Mouse (Mus musculus) midbrain, embryonic 12.5 days (tissue): ENCODE measurements around the gene Fasn. TPM values are rescaled to one million over a fixed set of nuclear protein-coding genes. Genes with fewer than 3 reads are reported as not detected.
"Not testable (repeated sequence)": the region's sequence is repeated elsewhere in the genome, so short reads cannot be mapped to it uniquely, and the experiment has no call there.

Experiments
- ATAC-seq: fragments of 200-750 bp; cut with Nextera tagmentation; 2 replicates; pipeline ENCODE4 v1.8.0; 2017; ENCODE audit warnings: low read depth, moderate TSS enrichment, moderate library complexity; ENCODE audit not compliant: low FRiP score
- H3K27ac ChIP-seq: fragments of 300-500 bp; sonication (generic); replicated peaks from 2 replicates; pipeline ENCODE4 v1.5.1; 2016; ENCODE audit warnings: mild to moderate bottlenecking
- H3K27me3 ChIP-seq: fragments of 300-500 bp; sonication (generic); 2 replicates; pipeline ENCODE4 v1.6.1; 2016; ENCODE audit warnings: mild to moderate bottlenecking
- H3K36me3 ChIP-seq: fragments of 300-500 bp; sonication (generic); 2 replicates; pipeline ENCODE4 v1.6.1; 2016
- H3K4me1 ChIP-seq: fragments of 300-500 bp; sonication (generic); 2 replicates; pipeline ENCODE4 v1.6.1; 2016
- H3K4me2 ChIP-seq: fragments of 300-500 bp; sonication (generic); replicated peaks from 2 replicates; pipeline ENCODE4 v1.6.1; 2016; ENCODE audit warnings: mild to moderate bottlenecking, moderate library complexity
- H3K4me3 ChIP-seq: fragments of 300-500 bp; sonication (generic); 2 replicates; pipeline ENCODE4 v1.5.1; 2016; ENCODE audit warnings: mild to moderate bottlenecking
- H3K9ac ChIP-seq: fragments of 300-500 bp; sonication (generic); replicated peaks from 2 replicates; pipeline ENCODE4 v1.6.1; 2016; ENCODE audit warnings: mild to moderate bottlenecking, moderate library complexity
- H3K9me3 ChIP-seq: fragments of 300-500 bp; sonication (generic); 2 replicates; pipeline ENCODE4 v1.6.1; 2016; ENCODE audit warnings: mild to moderate bottlenecking
- WGBS: fragments of 180-500 bp; shearing (Covaris S2); methylation state at CpG from one replicate; pipeline ENCODE4 v1.1.7; 2016; 5-methylcytosine and 5-hydroxymethylcytosine counted together
- polyA plus RNA-seq: library from polyadenylated mRNA; unstranded; fragments of >200 nt; fragmentation: Nextera tagmentation; extraction: Ambion mirVana; gene quantifications from 2 replicates; pipeline ENCODE4 v1.2.1, GENCODE M21; 2016

Fasn gene
- polyA plus RNA-seq, 1 experiment from 2014 or later = 140 TPM

DNA sequence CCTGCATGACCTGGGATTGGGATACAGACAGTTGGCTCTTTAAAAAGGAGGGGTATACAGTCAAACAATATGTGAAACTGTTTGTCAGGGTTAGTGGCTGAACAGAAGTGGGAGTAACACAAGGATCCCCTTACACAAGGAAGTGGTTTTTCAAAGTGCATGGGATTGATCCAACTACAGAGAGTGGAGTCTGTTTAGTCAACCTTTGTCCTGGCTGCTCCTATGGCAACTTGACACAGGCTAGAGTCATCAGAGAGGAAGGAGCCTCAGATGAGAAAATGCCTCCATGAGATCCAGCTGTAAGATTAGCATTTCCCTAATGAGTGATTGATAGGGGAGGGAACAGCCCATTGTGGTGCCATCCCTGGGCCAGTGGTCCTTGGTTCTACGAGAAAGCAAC, 56.1 kb downstream of the Fasn start:
- no peak for ATAC-seq
- no peaks in the 10 kb centered on the region for H3K36me3 ChIP-seq
- H3K9ac ChIP-seq = no peak overlapping the region
- peaks cover 5% of the 10 kb centered on the region for H3K27me3 ChIP-seq
- no peaks in the 10 kb centered on the region for H3K4me1 ChIP-seq
- 63% methylated on average over 1 of the region's 1 CpGs for WGBS
- H3K27ac ChIP-seq = no peak overlapping the region
- H3K4me2 ChIP-seq = no peak overlapping the region
- no peak overlapping the region for H3K4me3 ChIP-seq
- no peaks in the 10 kb centered on the region for H3K9me3 ChIP-seq

DNA sequence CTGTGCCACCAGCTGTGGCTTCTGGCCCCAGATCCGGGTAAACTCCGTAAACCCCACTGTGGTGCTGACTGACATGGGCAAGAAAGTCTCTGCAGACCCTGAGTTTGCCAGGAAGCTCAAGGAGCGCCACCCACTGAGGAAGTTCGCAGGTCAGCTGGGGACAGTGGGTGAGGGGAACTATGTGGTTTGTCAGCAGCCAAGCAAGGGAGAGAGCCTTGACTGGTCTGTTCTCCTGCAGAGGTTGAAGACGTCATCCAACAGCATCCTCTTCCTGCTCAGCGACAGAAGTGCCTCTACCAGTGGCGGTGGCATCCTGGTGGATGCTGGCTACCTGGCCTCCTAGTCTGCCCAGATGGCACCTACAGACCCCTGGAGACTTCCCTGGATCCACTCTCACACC, 57.3 kb downstream of the Fasn start:
- H3K4me2 ChIP-seq, H3K9ac ChIP-seq, H3K4me1 ChIP-seq, H3K4me3 ChIP-seq, ATAC-seq, H3K9me3 ChIP-seq, H3K36me3 ChIP-seq, H3K27ac ChIP-seq: not testable (repeated sequence)
- WGBS = 82% methylated on average over 5 of the region's 7 CpGs
- H3K27me3 ChIP-seq = peaks cover 15% of the 10 kb centered on the region

DNA sequence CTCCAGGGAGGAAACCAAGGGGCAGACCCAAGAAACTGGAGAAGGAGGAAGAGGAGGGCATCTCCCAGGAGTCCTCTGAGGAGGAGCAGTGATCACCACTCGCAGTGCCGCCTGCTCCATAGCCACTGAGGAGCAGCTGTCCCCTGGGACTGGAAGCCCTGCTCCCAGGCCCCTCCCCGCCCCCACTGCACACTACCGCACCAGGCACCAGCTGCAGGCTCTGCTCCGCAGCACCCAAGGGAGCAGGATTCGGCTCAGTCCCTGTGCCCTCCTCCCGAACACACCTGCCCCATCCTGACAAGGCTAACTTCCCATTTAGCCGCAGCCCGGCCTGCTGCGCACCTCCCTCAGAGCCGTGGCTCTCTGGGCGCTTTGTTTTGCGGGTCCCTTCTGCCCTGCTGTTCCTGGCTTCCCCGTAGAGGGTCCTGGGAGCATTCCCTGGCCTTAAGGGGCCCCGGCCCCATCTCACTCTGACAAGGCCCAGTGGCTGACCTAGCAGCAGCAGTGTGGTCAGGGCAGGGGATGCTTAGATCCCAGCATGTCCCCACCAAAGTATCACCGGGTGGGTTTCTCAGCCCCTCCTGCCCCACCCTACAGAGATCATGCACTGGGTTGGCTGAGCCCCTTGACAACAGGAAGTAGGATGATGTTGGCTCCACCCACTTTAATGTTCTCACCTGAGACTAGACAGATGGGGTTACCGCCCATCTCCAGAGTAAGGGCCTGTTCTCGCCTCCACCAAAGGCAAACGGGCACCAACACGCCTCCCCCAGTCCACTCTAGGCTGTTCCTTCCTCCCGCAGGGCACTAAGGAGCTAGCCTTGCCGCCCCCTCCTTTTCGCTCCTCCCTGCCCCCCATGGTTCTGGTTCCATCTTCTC, 61.0 kb downstream of the Fasn start:
- H3K4me3 ChIP-seq, H3K4me1 ChIP-seq, H3K27ac ChIP-seq, H3K36me3 ChIP-seq, H3K9me3 ChIP-seq, H3K9ac ChIP-seq, ATAC-seq: not testable (repeated sequence)
- Histone ChIP-seq H3K27me3 (peaks cover 20% of the 10 kb centered on the region), H3K4me2 (peak overlapping the region; percentile 26; the same call in 1 of the 2 replicates)
- 8% methylated on average over 4 of the region's 23 CpGs for WGBS

DNA sequence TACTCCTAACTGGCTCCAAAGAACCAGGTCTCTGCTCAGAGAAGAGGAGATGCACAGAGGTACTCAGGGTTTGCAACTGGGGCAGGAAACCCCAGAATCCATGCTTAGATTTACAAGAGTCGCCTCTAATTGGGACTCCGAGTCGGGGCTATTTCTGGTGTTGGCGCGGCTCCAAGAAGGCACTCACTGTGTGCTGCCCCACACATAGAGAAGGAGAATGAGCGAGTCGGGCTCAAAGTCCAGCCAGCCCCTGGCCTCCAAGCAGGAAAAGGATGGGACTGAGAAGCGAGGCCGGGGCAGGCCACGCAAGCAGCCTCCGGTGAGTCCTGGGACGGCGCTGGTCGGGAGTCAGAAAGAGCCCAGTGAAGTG, 61.7 kb downstream of the Fasn start, which contains the start of gene Hmga1b:
TSS of gene Hmga1b (plus strand) at position 123 of the 370 bp plus-strand sequence.
- peaks cover 13% of the 10 kb centered on the region for H3K9me3 ChIP-seq
- not testable (repeated sequence) for H3K4me3 ChIP-seq, H3K9ac ChIP-seq, H3K4me1 ChIP-seq, ATAC-seq, H3K27ac ChIP-seq, H3K36me3 ChIP-seq
- H3K27me3 ChIP-seq = peaks cover 20% of the 10 kb centered on the region
- WGBS = 20% methylated on average over 14 of the region's 14 CpGs
- H3K4me2 ChIP-seq = peak within 1 kb of the TSS; percentile 26; the same call in 1 of the 2 replicates

DNA sequence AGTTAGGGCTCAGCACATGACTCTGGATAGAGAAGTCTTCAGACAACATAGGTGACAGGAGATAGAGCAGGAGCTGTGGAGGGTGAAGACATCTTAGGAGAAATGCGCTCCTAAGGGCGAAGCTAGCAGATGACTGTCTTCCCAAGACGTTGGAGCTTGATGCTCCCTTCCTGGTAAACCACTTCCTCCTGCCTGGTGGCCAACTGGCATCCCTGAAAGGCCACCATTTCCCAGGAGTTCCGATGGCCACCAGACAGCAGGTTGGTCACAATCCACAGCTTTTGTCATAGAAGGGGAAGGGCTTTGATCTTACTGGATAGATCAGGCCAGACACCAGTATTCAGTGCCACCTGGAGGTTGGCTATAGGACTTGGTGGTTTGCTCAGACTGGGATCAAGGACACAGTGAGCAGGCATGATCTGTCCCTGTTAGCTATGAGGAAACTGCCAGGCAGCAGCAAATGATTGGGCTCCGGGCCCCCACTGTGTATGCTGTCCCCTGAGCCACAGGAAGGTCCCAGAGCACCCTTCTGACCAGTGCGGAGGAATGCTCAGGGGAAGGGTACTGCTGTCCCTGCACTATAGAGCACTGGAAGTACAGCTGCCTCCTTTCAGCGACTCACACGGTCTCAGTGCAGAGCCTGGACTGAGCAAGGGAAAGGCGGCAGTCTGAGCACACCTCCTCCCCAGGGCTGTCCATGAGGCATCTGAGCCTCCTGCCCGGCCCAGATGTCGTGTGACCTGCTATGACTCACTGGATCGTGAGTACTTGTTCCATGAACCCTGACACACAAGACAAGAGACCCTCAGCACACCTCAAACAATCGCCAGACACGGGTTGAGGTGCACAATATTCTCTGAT, 62.3 kb downstream of the Fasn start:
- Histone ChIP-seq H3K27ac (no peak overlapping the region), H3K4me2 (no peak overlapping the region), H3K4me1 (no peaks in the 10 kb centered on the region), H3K4me3 (no peak overlapping the region), H3K27me3 (peaks cover 20% of the 10 kb centered on the region), H3K9me3 (peaks cover 15% of the 10 kb centered on the region), H3K36me3 (no peaks in the 10 kb centered on the region), H3K9ac (no peak overlapping the region)
- WGBS = 73% methylated on average over 14 of the region's 14 CpGs
- ATAC-seq = no peak

DNA sequence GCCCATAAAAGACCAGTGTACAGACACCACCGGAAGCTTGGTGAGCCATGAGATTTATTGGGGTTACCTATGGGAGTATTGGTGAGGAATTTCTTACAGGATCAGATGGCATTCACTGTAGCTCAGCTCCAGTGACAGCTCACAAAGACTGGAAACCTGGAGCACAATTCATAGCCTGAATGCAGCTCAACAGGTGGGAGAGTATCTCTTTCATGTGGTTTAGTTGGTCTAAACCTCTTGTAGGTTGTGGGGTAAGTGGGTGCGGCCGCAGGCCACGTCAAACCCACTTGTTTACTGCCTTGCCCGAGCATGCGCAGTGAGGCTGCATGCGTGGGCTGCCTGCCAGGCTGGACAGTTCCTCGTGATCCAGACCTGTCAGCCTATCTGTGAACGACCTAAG, 64.1 kb downstream of the Fasn start:
- no peak for ATAC-seq
- no peak overlapping the region for H3K4me3 ChIP-seq
- peaks cover 20% of the 10 kb centered on the region for H3K27me3 ChIP-seq
- H3K27ac ChIP-seq = no peak overlapping the region
- no peak overlapping the region for H3K9ac ChIP-seq
- H3K4me1 ChIP-seq = no peaks in the 10 kb centered on the region
- H3K36me3 ChIP-seq = no peaks in the 10 kb centered on the region
- H3K4me2 ChIP-seq = no peak overlapping the region
- 92% methylated on average over 9 of the region's 9 CpGs for WGBS
- peaks cover 15% of the 10 kb centered on the region for H3K9me3 ChIP-seq

Other genes starting within 250 kb of the Fasn start
- 504 and 557 TPM in 2 replicates for gene Arhgdia, start 242.9 kb downstream of the Fasn start, polyA plus RNA-seq
- 652 and 655 TPM in 2 replicates for gene Alyref, start 226.2 kb downstream of the Fasn start, polyA plus RNA-seq
- 165 and 182 TPM in 2 replicates for gene Anapc11, start 226.1 kb downstream of the Fasn start, polyA plus RNA-seq
- 0.98 TPM in 1 of 2 replicates, not detected in the other for gene Npb, start 216.1 kb downstream of the Fasn start, polyA plus RNA-seq
- gene Pcyt2, start 206.6 kb downstream of the Fasn start, polyA plus RNA-seq = 148 and 157 TPM in 2 replicates
- gene Sirt7, start 199.3 kb downstream of the Fasn start, polyA plus RNA-seq = 40.4 and 48.2 TPM in 2 replicates
- gene Mafg, start 190.9 kb downstream of the Fasn start, polyA plus RNA-seq = 33.3 and 36.8 TPM in 2 replicates
- 31.6 and 34.1 TPM in 2 replicates for gene Pycr1, start 180.8 kb downstream of the Fasn start, polyA plus RNA-seq
- gene Myadml2, start 176.4 kb downstream of the Fasn start, polyA plus RNA-seq = 0.99 TPM in 1 of 2 replicates, not detected in the other
- gene Notum, start 163.4 kb downstream of the Fasn start, polyA plus RNA-seq = 0.58 and 0.87 TPM in 2 replicates
- gene Aspscr1, start 151.6 kb downstream of the Fasn start, polyA plus RNA-seq = 149 and 154 TPM in 2 replicates
- gene Cenpx, start 110.8 kb downstream of the Fasn start, polyA plus RNA-seq = 120 and 121 TPM in 2 replicates
- gene Lrrc45, start 110.6 kb downstream of the Fasn start, polyA plus RNA-seq = 74.5 and 75.1 TPM in 2 replicates
- 70.5 and 74.2 TPM in 2 replicates for gene Rac3, start 103.1 kb downstream of the Fasn start, polyA plus RNA-seq
- 11.8 and 14.6 TPM in 2 replicates for gene Dcxr, start 97.3 kb downstream of the Fasn start, polyA plus RNA-seq
- 2.0 and 2.3 TPM in 2 replicates for gene Cbr2, start 92.4 kb downstream of the Fasn start, polyA plus RNA-seq
- gene Hmga1b, start 61.8 kb downstream of the Fasn start, polyA plus RNA-seq = 5.4 and 6.8 TPM in 2 replicates
- 63.4 and 66.4 TPM in 2 replicates for gene Rfng, start 40.3 kb downstream of the Fasn start, polyA plus RNA-seq
- 235 and 248 TPM in 2 replicates for gene Gps1, start 40.3 kb downstream of the Fasn start, polyA plus RNA-seq
- 64.2 and 67.6 TPM in 2 replicates for gene Dus1l, start 28.1 kb downstream of the Fasn start, polyA plus RNA-seq
- gene Ccdc57, start 108.3 kb upstream of the Fasn start, polyA plus RNA-seq = 5.9 and 6.3 TPM in 2 replicates
- gene Slc16a3, start 123.9 kb upstream of the Fasn start, polyA plus RNA-seq = 27.1 and 29.4 TPM in 2 replicates
- gene Csnk1d, start 166.8 kb upstream of the Fasn start, polyA plus RNA-seq = 167 and 170 TPM in 2 replicates
- gene Cd7, start 214.9 kb upstream of the Fasn start, polyA plus RNA-seq = not detected in 2 replicates
- not detected in 2 replicates for gene Sectm1b, start 239.0 kb upstream of the Fasn start, polyA plus RNA-seq